Mouse (Mus musculus): ENCODE measurements around the gene Cdk2ap1. TPM values are rescaled to one million over a fixed set of nuclear protein-coding genes. Genes with fewer than 3 reads are reported as not detected.

The Cdk2ap1 gene
- polyA plus RNA-seq, 1 experiment = 236 TPM

DNA sequence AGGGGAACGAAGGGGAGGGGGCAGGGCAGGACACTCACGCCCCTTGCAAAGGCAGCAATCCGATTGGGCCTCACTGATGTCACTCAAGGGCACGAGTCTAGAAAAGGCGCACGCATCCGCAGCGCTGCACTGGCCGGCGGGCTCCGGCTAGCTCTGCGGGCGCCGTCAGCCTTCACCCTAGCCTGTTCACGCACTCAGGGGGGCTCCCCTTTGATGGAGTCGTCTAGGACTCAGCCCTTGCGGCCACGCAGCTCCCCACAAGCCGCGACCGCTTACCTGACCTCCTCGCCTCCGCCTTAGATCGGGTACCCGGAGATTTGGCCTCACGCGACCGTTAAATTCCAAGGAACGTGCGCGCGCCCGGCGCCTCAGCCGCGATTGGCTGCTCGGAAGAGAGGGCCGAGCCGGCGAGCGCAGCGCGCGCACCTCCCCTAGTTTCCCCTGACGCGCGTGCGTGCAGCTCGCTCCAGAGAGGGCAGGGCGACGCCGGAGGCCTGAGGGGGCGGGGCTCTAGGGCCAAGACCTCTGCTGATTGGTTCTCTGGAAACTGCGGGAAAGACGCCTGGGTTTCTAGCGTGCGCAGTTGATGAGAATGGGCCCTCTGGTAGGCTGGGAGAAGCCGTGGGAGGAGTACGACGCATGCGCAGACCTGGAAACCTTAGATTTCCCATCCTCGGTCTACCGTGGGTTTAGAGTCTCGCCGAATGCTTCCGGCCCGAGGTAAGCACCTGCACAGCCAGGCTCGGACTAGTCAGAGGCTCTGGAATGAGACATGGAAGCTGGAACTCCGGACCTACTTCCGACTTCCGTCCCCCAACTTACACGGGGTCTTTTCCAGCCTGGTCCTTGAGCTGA is 35.1 kb downstream of the Cdk2ap1 start, which contains the start of the genes Mphosph9 and 2810006K23Rik:
Gene Mphosph9, minus strand, starts transcription at position 463 of the 855 bp plus-strand sequence.
Gene 2810006K23Rik, plus strand, starts transcription at position 580 of the 855 bp plus-strand sequence.
- Histone ChIP-seq H3K4me2 (ENCODE audit: low read depth) (peak within 1 kb of the TSS; percentile 99), H3K4me3 (peak within 1 kb of the TSS; percentile 85), H3K79me2 (ENCODE audit: control insufficient read depth, insufficient read depth) (peaks cover 18% of the 10 kb centered on the region), H3K36me3 (ENCODE audit: control insufficient read depth, insufficient read depth) (no peaks in the 10 kb centered on the region), H3K27me3 (ENCODE audit: control insufficient read depth, insufficient read depth, insufficient read length) (no peaks in the 10 kb centered on the region), H3ac (ENCODE audit: control insufficient read depth, insufficient read length) (peak within 1 kb of the TSS; percentile 62)
- TF ChIP-seq MAX (IDR thresholded peaks at IDR 0.05; ENCODE audit: low read depth) (no peak), POLR2A (IDR thresholded peaks at IDR 0.05; ENCODE audit: insufficient read length, low read depth) (peak; percentile 98), E2F4 (IDR thresholded peaks at IDR 0.05; ENCODE audit: insufficient read depth) (peak; percentile 49), MYOD1 (IDR thresholded peaks at IDR 0.05; ENCODE audit: control insufficient read depth in 1 of 3, insufficient read length in 2 of 3, low read depth in 2 of 3) (no peak), USF1 (IDR thresholded peaks at IDR 0.05; ENCODE audit: low read depth) (no peak), MYOG (IDR thresholded peaks at IDR 0.05; ENCODE audit: control insufficient read depth in 1 of 3, insufficient read depth in 1 of 3, insufficient read length in 2 of 3, low read depth in 2 of 3) (no peak), SRF (IDR thresholded peaks at IDR 0.05; ENCODE audit: control insufficient read depth, insufficient read length, low read depth) (peak; percentile 93), TCF12 (IDR thresholded peaks at IDR 0.05; ENCODE audit: insufficient read depth, poor library complexity, severe bottlenecking) (no peak), CEBPB (IDR thresholded peaks at IDR 0.05; ENCODE audit: insufficient read depth, poor library complexity, severe bottlenecking) (no peak), POLR2AphosphoS2 (IDR thresholded peaks at IDR 0.05; ENCODE audit: insufficient read length, low read depth) (peak; percentile 99)

DNA sequence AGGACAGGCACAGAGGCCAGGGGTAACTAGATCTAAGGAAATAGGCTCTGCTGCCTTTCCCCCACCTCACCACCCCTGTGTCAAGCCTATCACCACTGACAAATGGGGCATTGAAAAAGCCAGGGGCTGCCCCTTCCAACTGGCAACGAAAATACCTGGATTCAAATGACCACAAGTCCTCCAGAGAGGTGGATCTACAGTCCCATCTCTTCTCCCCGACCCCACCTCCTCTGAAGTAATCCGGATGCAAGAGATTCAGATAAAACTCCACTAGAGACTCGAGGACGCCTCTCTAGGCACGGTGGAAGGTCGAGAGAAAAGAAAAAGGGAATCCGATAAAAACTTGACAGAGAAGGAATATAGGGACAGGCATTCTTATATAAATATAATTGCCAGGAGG is 36.1 kb downstream of the Cdk2ap1 start:
- Histone ChIP-seq H3K27me3 (ENCODE audit: control insufficient read depth, insufficient read depth, insufficient read length) (no peaks in the 10 kb centered on the region), H3ac (ENCODE audit: control insufficient read depth, insufficient read length) (peak overlapping the region; percentile 62), H3K79me2 (ENCODE audit: control insufficient read depth, insufficient read depth) (peaks cover 18% of the 10 kb centered on the region), H3K4me2 (ENCODE audit: low read depth) (peak overlapping the region; percentile 84), H3K36me3 (ENCODE audit: control insufficient read depth, insufficient read depth) (peaks cover 5% of the 10 kb centered on the region), H3K4me3 (peak overlapping the region; percentile 85)
- TF ChIP-seq TCF12 (IDR thresholded peaks at IDR 0.05; ENCODE audit: insufficient read depth, poor library complexity, severe bottlenecking) (no peak), CEBPB (IDR thresholded peaks at IDR 0.05; ENCODE audit: insufficient read depth, poor library complexity, severe bottlenecking) (peak; percentile 73; the same call in 1 of the 2 replicates)

DNA sequence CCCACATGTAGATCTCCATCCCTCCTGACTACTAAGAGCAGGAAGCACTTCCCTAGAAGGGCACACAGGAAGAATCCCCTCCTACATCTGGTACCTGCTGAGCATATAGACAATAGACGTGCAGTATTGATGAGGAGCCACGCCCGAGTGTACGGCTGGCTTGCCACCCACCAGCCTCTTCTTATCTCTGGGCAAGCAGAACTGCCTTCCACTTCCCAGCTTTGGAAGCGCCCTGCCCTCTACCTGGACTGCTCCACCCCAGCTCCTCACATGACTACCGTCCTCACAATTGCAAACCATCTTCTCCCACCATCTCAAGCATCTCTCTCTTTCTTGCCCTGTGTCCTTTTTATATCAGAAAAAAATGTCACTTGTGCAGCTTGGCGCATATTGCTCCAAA is 45.2 kb downstream of the Cdk2ap1 start:
- H3K79me2 ChIP-seq (ENCODE audit: control insufficient read depth, insufficient read depth) = no peaks in the 10 kb centered on the region
- no peak overlapping the region for H3K4me2 ChIP-seq (ENCODE audit: low read depth)
- H3ac ChIP-seq (ENCODE audit: control insufficient read depth, insufficient read length) = no peak overlapping the region
- H3K4me3 ChIP-seq = no peak overlapping the region
- H3K27me3 ChIP-seq (ENCODE audit: control insufficient read depth, insufficient read depth, insufficient read length) = no peaks in the 10 kb centered on the region
- TF ChIP-seq USF1 (IDR thresholded peaks at IDR 0.05; ENCODE audit: low read depth) = no peak
- no peak for TF ChIP-seq POLR2A (IDR thresholded peaks at IDR 0.05; ENCODE audit: insufficient read length, low read depth)
- no peak for TF ChIP-seq TCF3 (IDR thresholded peaks at IDR 0.05; ENCODE audit: insufficient read length, low read depth)
- no peak for TF ChIP-seq MYOG (IDR thresholded peaks at IDR 0.05; ENCODE audit: control insufficient read depth in 1 of 3, insufficient read depth in 1 of 3, insufficient read length in 2 of 3, low read depth in 2 of 3)
- no peak for TF ChIP-seq REST (IDR thresholded peaks at IDR 0.05; ENCODE audit: insufficient read depth, insufficient read length)
- TF ChIP-seq CEBPB (IDR thresholded peaks at IDR 0.05; ENCODE audit: insufficient read depth, poor library complexity, severe bottlenecking) = no peak
- TF ChIP-seq SRF (IDR thresholded peaks at IDR 0.05; ENCODE audit: control insufficient read depth, insufficient read length, low read depth) = no peak
- TF ChIP-seq MAX (IDR thresholded peaks at IDR 0.05; ENCODE audit: low read depth) = no peak
- no peak for TF ChIP-seq TCF12 (IDR thresholded peaks at IDR 0.05; ENCODE audit: insufficient read depth, poor library complexity, severe bottlenecking)
- no peak for TF ChIP-seq MYOD1 (IDR thresholded peaks at IDR 0.05; ENCODE audit: control insufficient read depth in 1 of 3, insufficient read length in 2 of 3, low read depth in 2 of 3)
- TF ChIP-seq POLR2AphosphoS2 (IDR thresholded peaks at IDR 0.05; ENCODE audit: insufficient read length, low read depth) = no peak
- no peak for TF ChIP-seq E2F4 (IDR thresholded peaks at IDR 0.05; ENCODE audit: insufficient read depth)
- peaks cover 17% of the 10 kb centered on the region for H3K36me3 ChIP-seq (ENCODE audit: control insufficient read depth, insufficient read depth)

DNA sequence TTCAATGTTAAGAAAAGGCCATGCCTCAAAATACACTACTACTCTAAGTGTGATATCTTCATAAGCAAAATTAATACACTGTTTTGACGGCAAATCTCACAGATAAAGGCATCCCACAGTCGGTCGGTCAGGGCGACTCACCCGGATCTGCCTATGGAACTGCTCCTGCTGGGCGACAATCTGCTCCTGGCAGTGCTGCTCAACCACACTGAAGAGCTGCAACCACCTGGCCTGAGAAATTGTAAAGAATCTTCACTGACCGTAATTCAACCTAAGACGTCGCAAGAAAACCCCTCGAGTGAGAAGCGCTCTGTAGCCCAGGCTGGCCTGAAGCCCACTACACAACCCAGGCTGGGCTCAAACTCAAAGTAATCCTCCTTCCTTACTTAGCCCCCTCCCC is 46.9 kb downstream of the Cdk2ap1 start:
- Histone ChIP-seq H3K4me2 (ENCODE audit: low read depth) (no peak overlapping the region), H3ac (ENCODE audit: control insufficient read depth, insufficient read length) (no peak overlapping the region), H3K79me2 (ENCODE audit: control insufficient read depth, insufficient read depth) (no peaks in the 10 kb centered on the region), H3K4me3 (no peak overlapping the region), H3K36me3 (ENCODE audit: control insufficient read depth, insufficient read depth) (peaks cover 12% of the 10 kb centered on the region), H3K27me3 (ENCODE audit: control insufficient read depth, insufficient read depth, insufficient read length) (no peaks in the 10 kb centered on the region)
- no peak for TF ChIP-seq REST (IDR thresholded peaks at IDR 0.05; ENCODE audit: insufficient read depth, insufficient read length)
- no peak for TF ChIP-seq POLR2A (IDR thresholded peaks at IDR 0.05; ENCODE audit: insufficient read length, low read depth)
- TF ChIP-seq CEBPB (IDR thresholded peaks at IDR 0.05; ENCODE audit: insufficient read depth, poor library complexity, severe bottlenecking) = no peak
- no peak for TF ChIP-seq E2F4 (IDR thresholded peaks at IDR 0.05; ENCODE audit: insufficient read depth)
- no peak for TF ChIP-seq MAX (IDR thresholded peaks at IDR 0.05; ENCODE audit: low read depth)
- TF ChIP-seq SRF (IDR thresholded peaks at IDR 0.05; ENCODE audit: control insufficient read depth, insufficient read length, low read depth) = no peak
- TF ChIP-seq MYOG (IDR thresholded peaks at IDR 0.05; ENCODE audit: control insufficient read depth in 1 of 3, insufficient read depth in 1 of 3, insufficient read length in 2 of 3, low read depth in 2 of 3) = no peak
- no peak for TF ChIP-seq MYOD1 (IDR thresholded peaks at IDR 0.05; ENCODE audit: control insufficient read depth in 1 of 3, insufficient read length in 2 of 3, low read depth in 2 of 3)
